Mouse (Mus musculus) midbrain, embryonic 11.5 days (tissue): ENCODE measurements at regions not wholly inside any gene's neighbourhood (a gene's known extent, or its start where the extent isn't known, plus 50 kb on each side); places are given as distances from the start of the nearest gene placed in this dataset.

ENCODE experiments used
- ATAC-seq: fragments of 200-750 bp; cut with Nextera tagmentation; 2 replicates; pipeline ENCODE4 v1.8.0; 2017; ENCODE audit warnings: moderate TSS enrichment, moderate library complexity; ENCODE audit not compliant: low FRiP score
- DNase-seq: peaks from one replicate; pipeline ENCODE4 v3.0.0; 2015; ENCODE audit warnings: low spot score; ENCODE audit errors: missing footprints
- H3K27ac ChIP-seq: fragments of 300-500 bp; sonication (generic); 2 replicates; pipeline ENCODE4 v1.5.1; 2014; ENCODE audit warnings: low read depth, low read length
- H3K27me3 ChIP-seq: fragments of 300-500 bp; sonication (generic); 2 replicates; pipeline ENCODE4 v1.6.1; 2014; ENCODE audit warnings: mild to moderate bottlenecking, low read length, moderate library complexity, mixed read lengths; ENCODE audit not compliant: control insufficient read depth, insufficient read depth
- H3K36me3 ChIP-seq: fragments of 300-500 bp; sonication (generic); 2 replicates; pipeline ENCODE4 v1.6.1; 2014; ENCODE audit warnings: mild to moderate bottlenecking, low read length, moderate library complexity, mixed read lengths; ENCODE audit not compliant: control insufficient read depth, insufficient read depth
- H3K4me1 ChIP-seq: fragments of 300-500 bp; sonication (generic); 2 replicates; pipeline ENCODE4 v1.6.1; 2014; ENCODE audit warnings: low read length; ENCODE audit not compliant: control insufficient read depth, insufficient read depth
- H3K4me2 ChIP-seq: fragments of 300-500 bp; sonication (generic); 2 replicates; pipeline ENCODE4 v1.6.1; 2014; ENCODE audit warnings: mild to moderate bottlenecking, moderate library complexity
- H3K4me3 ChIP-seq: fragments of 300-500 bp; sonication (generic); 2 replicates; pipeline ENCODE4 v1.5.1; 2014; ENCODE audit warnings: low read depth, low read length
- H3K9ac ChIP-seq: fragments of 300-500 bp; sonication (generic); 2 replicates; pipeline ENCODE4 v1.6.1; 2014; ENCODE audit warnings: low read length
- H3K9me3 ChIP-seq: fragments of 300-500 bp; sonication (generic); 2 replicates; pipeline ENCODE4 v1.6.1; 2016; ENCODE audit warnings: low read length; ENCODE audit not compliant: control insufficient read depth
- WGBS: fragments of 180-500 bp; shearing (Covaris S2); extraction: QIAGEN DNeasy Blood & Tissue Kit; methylation state at CpG from one replicate; pipeline ENCODE4 v1.1.7; 2014; 5-methylcytosine and 5-hydroxymethylcytosine counted together

- no peak for DNase-seq
Observed at GRCm38 (mm10) chr5:18502831-18503230, 142.7 kb upstream of the Gnai1 start.

GRCm38 (mm10) chr5:18494305-18494704 is 134.2 kb upstream of the Gnai1 start:
- ATAC-seq (no peak), DNase-seq (no peak)
- no peak overlapping the region for H3K27ac ChIP-seq
- no peaks in the 10 kb centered on the region for H3K9me3 ChIP-seq
- no peaks in the 10 kb centered on the region for H3K4me1 ChIP-seq
- WGBS: 83% methylated on average over 4 of the region's 4 CpGs
- H3K4me3 ChIP-seq: no peak overlapping the region
- H3K27me3 ChIP-seq: no peaks in the 10 kb centered on the region
- H3K36me3 ChIP-seq: no peaks in the 10 kb centered on the region
- H3K4me2 ChIP-seq: no peak overlapping the region
- H3K9ac ChIP-seq: no peak overlapping the region

More at GRCm38 (mm10) chr5:18502831-18503230, 142.7 kb upstream of the Gnai1 start:
- no peaks in the 10 kb centered on the region for H3K36me3 ChIP-seq
- ATAC-seq: no peak
- H3K4me3 ChIP-seq: no peak overlapping the region
- no peaks in the 10 kb centered on the region for H3K9me3 ChIP-seq
- H3K9ac ChIP-seq: no peak overlapping the region
- no peaks in the 10 kb centered on the region for H3K27me3 ChIP-seq
- H3K4me2 ChIP-seq: no peak overlapping the region
- no peaks in the 10 kb centered on the region for H3K4me1 ChIP-seq
- no peak overlapping the region for H3K27ac ChIP-seq
- WGBS: 38% methylated on average over 12 of the region's 12 CpGs

- WGBS: 91% methylated on average over 3 of the region's 3 CpGs
- no peak overlapping the region for H3K4me3 ChIP-seq
- no peak for ATAC-seq
Observed at GRCm38 (mm10) chr5:18489709-18490108, 129.6 kb upstream of the Gnai1 start.

GRCm38 (mm10) chr5:18487076-18487772 is 127.1 kb upstream of the Gnai1 start:
- H3K9ac ChIP-seq: no peak overlapping the region
- no peaks in the 10 kb centered on the region for H3K4me1 ChIP-seq
- DNase-seq (no peak), ATAC-seq (no peak)
- no peak overlapping the region for H3K4me2 ChIP-seq
- H3K9me3 ChIP-seq: no peaks in the 10 kb centered on the region
- H3K27ac ChIP-seq: no peak overlapping the region
- WGBS: 33% methylated on average over 1 of the region's 1 CpGs
- no peaks in the 10 kb centered on the region for H3K27me3 ChIP-seq
- no peak overlapping the region for H3K4me3 ChIP-seq
- no peaks in the 10 kb centered on the region for H3K36me3 ChIP-seq

More at GRCm38 (mm10) chr5:18489709-18490108, 129.6 kb upstream of the Gnai1 start:
- Histone ChIP-seq H3K4me2 (no peak overlapping the region), H3K9ac (no peak overlapping the region), H3K27ac (no peak overlapping the region), H3K36me3 (no peaks in the 10 kb centered on the region), H3K27me3 (no peaks in the 10 kb centered on the region), H3K4me1 (no peaks in the 10 kb centered on the region), H3K9me3 (no peaks in the 10 kb centered on the region)
- no peak for DNase-seq

GRCm38 (mm10) chr5:18484376-18484775 is 124.2 kb upstream of the Gnai1 start:
- Histone ChIP-seq H3K4me1 (no peaks in the 10 kb centered on the region), H3K4me2 (no peak overlapping the region), H3K9me3 (no peaks in the 10 kb centered on the region), H3K9ac (no peak overlapping the region), H3K27ac (no peak overlapping the region), H3K27me3 (no peaks in the 10 kb centered on the region), H3K4me3 (no peak overlapping the region), H3K36me3 (no peaks in the 10 kb centered on the region)
- DNase-seq: no peak
- ATAC-seq: no peak

- H3K27ac ChIP-seq: no peak overlapping the region
- DNase-seq: no peak
Observed at GRCm38 (mm10) chr5:18478420-18478819, 118.3 kb upstream of the Gnai1 start.

GRCm38 (mm10) chr5:18477372-18478017 is 117.3 kb upstream of the Gnai1 start:
- H3K4me2 ChIP-seq: no peak overlapping the region
- H3K9me3 ChIP-seq: no peaks in the 10 kb centered on the region
- H3K36me3 ChIP-seq: no peaks in the 10 kb centered on the region
- DNase-seq: no peak
- no peak overlapping the region for H3K27ac ChIP-seq
- no peak overlapping the region for H3K4me3 ChIP-seq
- WGBS: 90% methylated on average over 6 of the region's 6 CpGs
- no peak overlapping the region for H3K9ac ChIP-seq
- no peak for ATAC-seq
- H3K4me1 ChIP-seq: no peaks in the 10 kb centered on the region
- no peaks in the 10 kb centered on the region for H3K27me3 ChIP-seq

More at GRCm38 (mm10) chr5:18478420-18478819, 118.3 kb upstream of the Gnai1 start:
- H3K27me3 ChIP-seq: no peaks in the 10 kb centered on the region
- no peaks in the 10 kb centered on the region for H3K9me3 ChIP-seq
- no peaks in the 10 kb centered on the region for H3K4me1 ChIP-seq
- H3K36me3 ChIP-seq: no peaks in the 10 kb centered on the region
- no peak for ATAC-seq
- no peak overlapping the region for H3K9ac ChIP-seq
- H3K4me3 ChIP-seq: no peak overlapping the region
- H3K4me2 ChIP-seq: no peak overlapping the region
- WGBS: 75% methylated on average over 7 of the region's 7 CpGs

- Histone ChIP-seq H3K4me2 (no peak overlapping the region), H3K9ac (no peak overlapping the region), H3K36me3 (no peaks in the 10 kb centered on the region), H3K4me3 (no peak overlapping the region), H3K4me1 (no peaks in the 10 kb centered on the region), H3K27ac (no peak overlapping the region), H3K9me3 (no peaks in the 10 kb centered on the region), H3K27me3 (no peaks in the 10 kb centered on the region)
- ATAC-seq: no peak
- no peak for DNase-seq
Observed at GRCm38 (mm10) chr5:18472114-18472513, 112.0 kb upstream of the Gnai1 start.

GRCm38 (mm10) chr5:18457771-18458170 is 97.6 kb upstream of the Gnai1 start:
- Histone ChIP-seq H3K9ac (no peak overlapping the region), H3K4me2 (no peak overlapping the region), H3K27ac (no peak overlapping the region), H3K9me3 (no peaks in the 10 kb centered on the region), H3K4me1 (no peaks in the 10 kb centered on the region), H3K4me3 (no peak overlapping the region), H3K36me3 (no peaks in the 10 kb centered on the region), H3K27me3 (no peaks in the 10 kb centered on the region)
- 88% methylated on average over 1 of the region's 1 CpGs for WGBS
- no peak for DNase-seq
- ATAC-seq: no peak
